Mouse (Mus musculus) Muller cell, postnatal 12 days (primary cell): ENCODE results near the gene Ntng1.

Experiments used
- DNase-seq: peaks from one replicate; pipeline ENCODE4 v3.0.0-alpha.2; 2015; ENCODE audit errors: inconsistent ontology term

Ntng1 gene

DNA sequence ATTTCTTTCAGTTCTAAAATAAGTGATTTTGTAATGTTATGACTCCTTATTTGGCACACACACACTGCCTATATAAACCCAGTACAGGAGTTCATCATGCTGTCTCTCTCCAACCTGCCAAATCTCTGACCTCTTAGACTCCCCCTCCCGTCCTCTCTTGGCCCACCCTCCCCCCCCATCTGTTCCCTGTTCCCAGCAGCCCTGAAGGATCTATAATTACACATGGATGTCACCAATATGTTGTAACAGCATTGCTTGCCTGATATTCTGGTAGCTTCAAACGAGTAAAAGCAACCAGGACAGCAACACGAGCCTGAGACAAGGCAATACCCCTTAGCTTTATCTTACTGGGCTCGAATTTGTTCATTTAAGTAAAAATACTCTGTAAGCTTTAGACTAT is 220.0 kb downstream of the Ntng1 start:
- DNase-seq, result no peak

GRCm38 (mm10) chr3:109918996-109919395 is 224.8 kb downstream of the Ntng1 start:
- no peak for DNase-seq

- no peak for DNase-seq
Observed at GRCm38 (mm10) chr3:109917926-109918694, 225.7 kb downstream of the Ntng1 start.

DNA sequence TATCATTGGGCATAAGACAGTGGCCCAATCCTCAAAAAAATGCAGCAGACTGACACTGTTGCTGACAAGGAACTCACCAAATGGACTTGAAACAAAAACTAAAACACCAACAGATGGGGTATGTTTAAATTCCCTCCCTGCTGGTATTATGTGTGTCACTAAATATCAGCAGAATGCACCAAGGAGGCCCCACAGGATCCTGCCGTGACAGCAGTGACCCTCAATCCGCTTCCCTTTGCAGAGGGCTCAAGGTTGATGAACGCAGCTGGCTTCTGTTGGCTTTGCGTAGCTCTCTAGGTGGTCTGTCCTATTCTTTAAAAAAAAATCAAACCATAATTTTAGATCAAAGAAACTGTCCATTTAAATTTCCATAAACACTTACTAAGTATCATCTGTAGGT is 226.7 kb downstream of the Ntng1 start:
- DNase-seq, result no peak

- no peak for DNase-seq
Observed at GRCm38 (mm10) chr3:109914226-109914625, 229.6 kb downstream of the Ntng1 start.

DNA sequence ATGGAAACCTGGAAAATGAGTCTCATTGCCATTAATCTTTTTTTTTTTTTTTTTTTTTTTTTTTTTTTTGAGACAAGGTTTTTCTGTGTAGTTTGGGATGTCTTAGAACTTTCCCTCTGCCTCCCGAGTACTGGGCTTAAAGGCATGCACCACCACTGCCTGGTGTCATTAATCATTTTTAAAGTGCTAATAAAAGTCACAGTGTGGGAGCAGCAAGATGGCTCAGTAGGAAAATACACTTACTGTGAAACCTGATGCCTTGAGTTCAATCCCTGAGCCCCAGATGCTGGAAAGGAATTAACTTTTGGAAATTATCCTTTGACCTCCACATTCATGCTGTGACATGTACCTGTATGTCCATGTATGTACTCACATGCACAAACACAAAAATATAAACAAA is 253.2 kb downstream of the Ntng1 start:
- no peak for DNase-seq

- no peak for DNase-seq
Observed at GRCm38 (mm10) chr3:109885672-109886071, 258.1 kb downstream of the Ntng1 start.

- DNase-seq, result no peak
Observed at GRCm38 (mm10) chr3:109879061-109879460, 264.8 kb downstream of the Ntng1 start.

DNA sequence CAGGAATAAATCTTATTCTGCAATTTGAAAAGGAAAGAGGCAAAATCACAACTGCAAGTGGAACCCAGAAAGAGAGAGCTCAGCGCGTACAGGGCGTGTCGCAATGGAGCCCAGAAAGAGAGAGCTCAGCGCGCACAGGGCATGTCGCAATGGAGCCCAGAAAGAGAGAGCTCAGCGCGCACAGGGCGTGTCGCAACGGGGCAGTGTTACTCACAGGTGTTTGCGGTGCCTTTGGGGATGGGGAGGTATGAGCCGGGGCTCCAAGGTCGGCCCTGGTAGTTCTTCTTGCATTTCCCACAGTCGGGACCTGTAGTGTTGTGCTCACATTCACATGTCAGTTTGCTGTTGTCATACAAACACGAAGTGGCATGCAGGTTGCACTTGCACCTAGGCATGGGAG is 271.8 kb downstream of the Ntng1 start:
- no peak for DNase-seq

DNA sequence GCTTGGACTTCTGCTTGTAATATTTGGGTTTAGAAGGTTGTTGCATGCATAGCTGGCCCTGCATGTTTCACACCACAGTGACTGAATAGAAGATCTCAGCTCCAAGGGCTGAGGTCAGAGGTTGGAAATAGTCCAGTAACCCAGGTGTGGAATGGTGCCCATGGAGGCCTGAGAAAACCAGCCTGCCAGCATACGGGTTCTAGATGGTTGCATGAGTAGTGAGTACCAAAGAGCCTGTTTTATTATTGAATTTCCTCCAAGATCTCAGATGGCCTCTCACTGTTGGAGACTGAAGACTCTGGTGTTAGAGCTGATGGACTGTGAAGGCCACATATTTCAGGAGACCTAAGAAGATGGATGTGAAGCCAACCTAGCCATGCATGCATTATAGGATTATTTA is 285.5 kb downstream of the Ntng1 start:
- DNase-seq, result peak; percentile 6

DNA sequence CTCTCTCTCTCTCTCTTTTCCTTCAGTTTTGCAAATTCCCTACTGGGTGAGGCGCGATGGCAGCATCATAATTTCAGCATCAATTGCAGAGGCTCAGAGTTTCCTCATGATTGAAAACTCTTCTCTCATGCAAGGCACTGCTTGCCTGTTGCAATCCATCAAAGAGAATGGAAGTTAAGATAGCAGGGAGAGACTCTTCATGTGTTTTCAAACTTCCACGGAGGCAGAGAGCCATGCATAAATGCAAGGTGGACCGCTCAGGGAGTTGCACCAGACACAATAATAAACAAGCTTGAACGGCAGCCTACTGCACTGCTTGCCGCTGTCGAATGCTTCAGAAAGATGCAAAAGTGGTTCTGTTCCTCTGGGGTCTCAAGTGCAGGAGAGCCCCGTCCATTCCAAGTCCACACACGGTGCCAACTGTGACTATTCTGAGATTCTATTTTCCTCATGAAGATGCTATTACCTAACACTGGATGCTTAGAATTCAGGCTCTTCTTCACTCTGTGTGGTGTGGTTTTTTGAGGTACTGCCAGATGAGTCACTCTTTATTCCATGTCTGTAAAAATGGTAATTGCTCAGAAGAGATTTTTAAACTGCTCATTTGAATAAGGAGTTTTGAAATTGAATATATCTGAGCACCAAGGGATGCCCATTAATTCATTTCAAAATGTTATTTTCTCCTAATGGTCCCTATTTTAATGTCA is 289.2 kb downstream of the Ntng1 start:
- peak; percentile 42 for DNase-seq

DNA sequence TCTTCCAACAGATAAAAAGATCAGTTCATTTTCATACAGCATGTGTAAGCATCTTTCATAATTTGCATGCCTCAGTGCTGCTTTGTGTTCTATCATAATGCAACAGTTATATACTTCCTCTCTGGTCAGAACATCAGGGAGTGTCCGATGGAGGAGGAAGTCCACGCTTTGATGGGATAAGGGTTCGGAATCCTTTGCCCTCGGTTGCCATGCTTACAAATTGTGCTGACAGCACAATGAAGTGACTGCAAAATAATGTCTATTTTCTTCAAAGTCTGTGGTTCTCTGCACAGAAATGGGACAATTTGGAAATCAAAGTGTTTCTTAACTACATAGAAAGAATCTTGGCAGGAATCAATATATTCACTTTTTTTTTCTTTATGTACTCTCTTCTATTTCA is 297.2 kb downstream of the Ntng1 start:
- DNase-seq, result no peak

- no peak for DNase-seq
Observed at GRCm38 (mm10) chr3:109825806-109826205, 318.0 kb downstream of the Ntng1 start.

- DNase-seq, result no peak
Observed at GRCm38 (mm10) chr3:109822803-109823474, 320.9 kb downstream of the Ntng1 start.

DNA sequence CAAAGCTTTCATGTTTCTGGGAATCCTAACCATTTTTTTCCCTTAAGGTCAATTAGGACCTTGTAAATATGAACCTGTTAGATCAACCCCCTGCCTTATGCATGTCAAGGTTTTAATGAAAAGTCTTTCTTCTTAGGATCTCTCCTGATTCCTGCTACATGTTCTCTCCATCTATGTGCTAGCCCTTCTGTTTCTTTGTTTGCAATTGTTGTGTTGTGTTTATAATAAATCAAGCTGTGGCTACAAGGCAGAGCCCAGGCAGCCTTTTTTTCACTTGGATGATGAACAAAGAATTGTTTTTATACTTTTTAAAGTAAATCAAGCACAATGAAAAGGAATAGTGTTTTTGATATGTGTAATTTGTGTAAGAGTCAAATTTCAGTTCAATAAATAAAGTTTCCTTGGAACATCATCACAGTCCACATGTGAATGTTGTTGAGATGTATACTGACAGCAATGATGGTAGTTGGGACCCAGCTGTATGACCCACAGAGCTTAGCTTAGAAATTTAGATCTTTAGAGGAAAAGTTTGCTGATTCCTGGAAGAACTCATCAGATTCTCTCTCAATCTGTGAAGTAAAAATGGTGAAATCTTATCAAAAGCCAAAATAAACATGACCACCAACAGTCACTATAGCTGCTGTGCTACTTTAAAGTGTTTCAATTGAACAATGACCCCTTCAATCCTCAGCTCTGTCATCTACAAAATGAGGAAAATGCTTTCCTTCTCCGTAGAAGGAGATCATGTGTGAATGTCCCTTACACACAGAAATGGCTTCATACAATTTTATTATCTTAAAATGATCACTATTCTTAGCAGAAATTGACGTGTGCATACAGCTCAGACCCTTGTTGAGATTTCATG is 324.8 kb downstream of the Ntng1 start:
- no peak for DNase-seq

- DNase-seq, result no peak
Observed at GRCm38 (mm10) chr3:109809065-109809464, 334.7 kb downstream of the Ntng1 start.

GRCm38 (mm10) chr3:109807211-109807934 is 336.4 kb downstream of the Ntng1 start:
- peak; percentile 15 for DNase-seq

- DNase-seq, result no peak
Observed at GRCm38 (mm10) chr3:109804145-109804544, 339.7 kb downstream of the Ntng1 start.

DNA sequence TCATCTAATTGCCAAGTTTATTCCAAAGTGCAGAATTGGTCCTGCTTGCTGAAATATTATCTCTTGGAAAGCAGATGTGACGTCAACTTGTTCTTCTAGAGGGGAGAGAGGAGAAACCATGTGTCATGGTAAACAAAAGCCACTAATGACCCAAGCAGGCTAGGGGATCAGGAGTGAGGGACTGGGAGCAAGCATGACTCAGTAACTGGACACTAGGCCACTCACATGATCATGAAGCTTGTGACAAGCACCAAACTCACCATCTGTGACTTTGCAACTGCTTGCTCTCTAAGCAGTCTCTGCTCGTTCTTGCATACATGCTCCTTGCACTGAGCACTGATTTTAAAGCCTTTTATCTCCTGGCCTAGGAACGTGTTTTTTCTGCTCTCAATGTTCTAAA is 340.2 kb downstream of the Ntng1 start:
- DNase-seq, result no peak

DNA sequence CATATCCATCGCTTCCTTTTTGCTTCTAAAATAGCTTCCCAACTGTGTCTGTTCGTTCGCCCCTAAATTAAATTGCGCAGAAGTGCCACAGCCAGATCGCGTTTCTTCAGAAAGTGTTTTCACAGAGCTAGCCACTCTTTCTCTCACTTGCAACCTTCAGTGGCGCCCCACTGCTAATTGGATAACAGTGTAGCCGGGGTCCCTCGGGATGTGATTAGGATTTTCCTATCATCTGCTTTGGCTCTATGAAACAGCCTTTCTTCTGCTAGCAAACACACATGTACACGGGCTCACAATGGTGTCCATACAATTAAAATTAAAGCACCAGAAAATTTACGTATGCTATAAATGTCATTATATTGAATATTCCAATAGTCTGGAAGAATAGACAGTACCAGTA is 346.5 kb downstream of the Ntng1 start:
- no peak for DNase-seq

- DNase-seq, result no peak
Observed at GRCm38 (mm10) chr3:109783231-109783630, 360.6 kb downstream of the Ntng1 start.
